Mouse (Mus musculus) lung, adult 2 months (tissue): ENCODE measurements at regions not wholly inside any gene's neighbourhood (a gene's known extent, or its start where the extent isn't known, plus 50 kb on each side); places are given as distances from the start of the nearest gene placed in this dataset.

ENCODE experiments used
- DNase-seq: peaks from one replicate; pipeline ENCODE4 v3.0.0; 2022
- H3K4me1 ChIP-seq: fragments of 200-500 bp; 2 replicates; pipeline ENCODE4 v1.6.1; 2011; ENCODE audit warnings: low read length; ENCODE audit not compliant: control insufficient read depth, insufficient read depth
- H3K4me3 ChIP-seq: fragments of 200-500 bp; replicated peaks from 2 replicates; pipeline ENCODE3; 2011; ENCODE audit warnings: low read depth, mild to moderate bottlenecking, control low read depth, low read length; ENCODE audit errors: extremely low read depth
- CTCF ChIP-seq: fragments of 200-500 bp; IDR thresholded peaks from 2 replicates; pipeline ENCODE4 v1.5.1; 2011; ENCODE audit warnings: mild to moderate bottlenecking, low read length, control low read depth; ENCODE audit not compliant: insufficient read depth
- POLR2A ChIP-seq: fragments of 200-500 bp; IDR thresholded peaks from 2 replicates; pipeline ENCODE4 v1.6.1; 2011; ENCODE audit warnings: low read depth, mild to moderate bottlenecking, control low read depth, low read length, borderline replicate concordance; ENCODE audit errors: extremely low read depth
- WGBS: fragments of 180-500 bp; shearing (Covaris S2); methylation state at CpG from one replicate; pipeline ENCODE4 v1.1.7; 2018; 5-methylcytosine and 5-hydroxymethylcytosine counted together

DNA sequence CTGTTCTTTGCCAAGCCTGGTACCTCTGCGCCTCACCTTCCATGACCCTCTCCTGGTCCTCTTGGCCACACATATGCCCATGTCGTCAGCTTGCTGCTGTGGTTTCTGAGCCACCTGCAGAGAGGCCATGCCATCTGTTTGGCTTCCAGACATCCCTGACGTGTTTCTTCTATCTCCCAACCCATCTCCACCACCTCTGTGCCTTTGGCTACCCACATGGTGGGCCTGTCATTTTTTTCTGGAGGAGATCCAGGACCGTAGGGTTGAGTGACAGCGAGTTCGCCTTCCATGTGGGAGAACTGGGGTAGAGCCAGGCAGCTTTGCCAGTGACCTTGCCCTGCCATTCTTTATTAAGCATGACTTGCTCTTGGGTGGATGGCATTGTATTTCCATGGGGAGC lies 278.4 kb upstream of the Thsd7b start:
- WGBS = 76% methylated on average over 6 of the region's 6 CpGs
- TF ChIP-seq CTCF (no peak), POLR2A (no peak)
- H3K4me3 ChIP-seq = no peak overlapping the region
- DNase-seq = no peak
- H3K4me1 ChIP-seq = no peaks in the 10 kb centered on the region

DNA sequence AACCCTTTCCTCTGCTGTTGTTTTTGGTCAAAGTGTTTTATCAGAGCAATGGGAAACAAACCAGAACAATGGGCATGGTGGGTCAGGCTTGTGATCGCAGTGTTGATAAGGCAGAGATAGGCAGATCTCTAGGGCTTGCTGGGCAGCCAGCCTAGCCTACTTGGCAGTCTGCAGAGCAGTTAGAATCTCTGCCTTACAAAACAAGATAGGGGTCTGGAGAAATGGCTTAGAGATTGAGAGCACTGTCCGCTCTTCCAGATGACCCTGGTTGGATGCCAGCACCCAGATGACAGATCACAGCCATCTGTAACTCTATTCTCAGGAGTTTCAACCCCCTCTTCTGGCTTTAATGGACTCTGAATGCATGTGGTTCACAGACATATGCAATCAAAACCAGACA lies 289.7 kb upstream of the Thsd7b start:
- no peak overlapping the region for H3K4me3 ChIP-seq
- TF ChIP-seq POLR2A (no peak), CTCF (no peak)
- no peak for DNase-seq
- WGBS = 50% methylated on average over 2 of the region's 2 CpGs
- no peaks in the 10 kb centered on the region for H3K4me1 ChIP-seq

DNA sequence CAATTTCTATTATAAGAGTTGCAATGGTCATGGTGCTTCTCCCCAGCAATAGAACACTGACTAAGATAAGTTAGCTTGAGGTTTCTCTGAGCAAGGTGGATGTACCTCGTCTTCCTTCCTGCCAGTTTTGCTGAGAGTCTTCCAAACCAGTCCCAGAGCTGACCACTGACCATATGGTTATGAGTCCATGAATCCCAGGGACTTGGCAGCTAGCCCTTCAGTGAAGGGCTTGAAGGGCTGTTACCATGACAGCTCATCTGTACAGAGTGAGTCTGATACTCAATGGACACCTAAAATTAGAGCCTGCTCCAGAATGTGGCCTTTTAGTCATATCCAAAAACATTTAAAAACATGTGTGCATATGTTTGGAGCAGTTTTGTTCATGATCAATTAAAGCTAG lies 297.5 kb upstream of the Thsd7b start:
- 68% methylated on average over 1 of the region's 1 CpGs for WGBS
- no peak for DNase-seq
- H3K4me3 ChIP-seq = no peak overlapping the region
- H3K4me1 ChIP-seq = no peaks in the 10 kb centered on the region
- TF ChIP-seq CTCF (no peak), POLR2A (no peak)

DNA sequence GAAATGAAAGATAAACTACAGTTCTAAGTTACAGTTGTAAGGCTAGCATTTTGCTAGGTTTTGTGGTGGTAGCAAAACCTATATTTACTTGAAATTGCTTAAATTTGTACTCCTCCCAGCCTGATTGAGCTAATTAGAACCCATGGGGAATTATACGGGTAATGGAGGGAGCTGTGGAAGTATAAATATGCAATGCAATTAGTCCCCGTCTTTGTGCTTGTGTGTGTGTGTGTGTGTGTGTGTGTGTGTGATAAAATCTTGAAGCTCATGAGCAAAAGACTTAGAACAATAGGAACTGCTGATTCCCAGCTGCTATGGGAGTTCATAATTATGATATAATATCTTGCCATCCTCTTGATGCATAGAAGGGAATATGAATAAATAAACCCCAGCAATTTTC lies 321.7 kb upstream of the Thsd7b start:
- Histone ChIP-seq H3K4me3 (no peak overlapping the region), H3K4me1 (no peaks in the 10 kb centered on the region)
- DNase-seq = no peak
- 69% methylated on average over 2 of the region's 2 CpGs for WGBS
- TF ChIP-seq CTCF = no peak
- no peak for TF ChIP-seq POLR2A

DNA sequence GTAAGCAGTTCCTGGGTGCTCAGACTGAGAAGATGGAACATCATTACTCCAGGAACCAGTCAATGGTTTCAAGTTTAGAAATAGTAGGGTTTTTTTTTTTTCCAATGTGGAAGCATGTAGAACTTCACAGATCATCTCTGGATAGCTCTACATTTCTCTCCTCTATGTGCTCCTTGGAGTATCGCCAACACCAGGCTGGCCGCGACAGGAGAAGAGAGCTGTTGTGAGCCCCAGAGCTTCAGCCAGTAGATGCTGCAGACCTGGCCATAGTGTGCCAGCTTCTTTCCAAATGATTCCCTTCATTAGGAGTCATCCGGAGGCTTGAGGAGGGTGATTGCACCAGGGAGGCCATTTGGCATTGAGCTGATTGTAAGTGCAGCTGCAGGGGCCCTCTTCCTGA lies 322.6 kb upstream of the Thsd7b start:
- Histone ChIP-seq H3K4me3 (no peak overlapping the region), H3K4me1 (no peaks in the 10 kb centered on the region)
- TF ChIP-seq CTCF = no peak
- no peak for TF ChIP-seq POLR2A
- 76% methylated on average over 4 of the region's 4 CpGs for WGBS
- no peak for DNase-seq

DNA sequence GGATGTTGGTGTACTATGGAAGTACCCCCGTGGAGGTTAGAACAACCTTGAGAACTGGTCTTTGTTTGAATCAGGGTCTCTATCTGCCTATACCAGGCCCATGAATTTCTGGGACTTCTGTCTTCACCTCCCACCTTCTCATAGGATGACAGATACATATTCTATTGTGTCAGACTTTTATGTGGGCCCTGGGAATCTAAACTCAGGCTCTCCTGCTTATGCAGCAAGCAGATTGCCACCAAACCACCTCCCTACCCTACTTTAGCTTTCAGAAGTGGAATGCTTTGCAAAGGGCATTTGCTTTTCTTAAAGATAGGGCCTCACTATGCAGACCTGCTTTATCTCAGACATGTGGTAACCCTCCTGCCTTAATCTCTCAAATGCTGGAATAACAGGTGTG lies 322.7 kb upstream of the Cxcr4 start:
- H3K4me3 ChIP-seq = no peak overlapping the region
- DNase-seq = no peak
- H3K4me1 ChIP-seq = no peaks in the 10 kb centered on the region
- TF ChIP-seq CTCF = no peak
- no peak for TF ChIP-seq POLR2A
- WGBS = 69% methylated on average over 1 of the region's 1 CpGs

DNA sequence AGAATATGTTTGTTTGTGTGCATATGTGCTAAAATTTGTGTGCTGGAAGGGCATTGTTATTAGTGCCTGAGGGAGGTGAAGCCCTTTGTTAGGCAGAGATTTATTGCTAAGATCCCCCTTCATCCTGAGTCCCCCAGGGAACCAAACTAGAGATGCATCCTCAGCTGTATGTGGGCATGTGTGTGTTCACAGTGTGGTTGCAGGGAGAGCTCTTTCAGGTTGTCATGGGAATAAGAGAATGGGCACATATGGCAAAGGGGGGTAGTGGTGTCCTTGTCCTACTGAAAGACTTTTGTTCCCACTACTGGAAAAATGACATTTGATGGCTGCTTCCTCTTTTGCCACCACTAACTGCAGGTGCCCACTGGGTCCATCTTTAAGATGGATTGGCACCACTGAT lies 320.4 kb upstream of the Cxcr4 start:
- no peak for DNase-seq
- Histone ChIP-seq H3K4me1 (no peaks in the 10 kb centered on the region), H3K4me3 (no peak overlapping the region)
- TF ChIP-seq CTCF = no peak
- TF ChIP-seq POLR2A = no peak

DNA sequence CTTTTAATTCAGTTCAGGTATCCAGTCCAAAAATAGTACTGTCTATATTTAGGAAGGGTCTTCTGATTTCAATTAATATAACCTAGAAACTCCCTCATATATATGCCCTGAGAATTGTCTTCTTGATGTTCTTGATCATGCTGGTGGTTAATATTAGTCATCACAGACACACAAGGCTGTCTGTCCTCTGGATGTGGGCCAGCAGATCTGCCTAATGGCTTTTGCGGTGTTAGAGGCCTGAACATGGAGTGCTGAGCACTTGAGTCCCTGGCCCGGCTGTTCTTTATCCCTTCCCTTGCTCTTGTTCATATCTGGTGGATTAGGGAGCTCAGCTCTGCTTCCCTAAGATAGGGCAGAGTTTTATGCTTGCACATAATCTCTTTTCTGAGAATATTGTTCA lies 315.5 kb upstream of the Cxcr4 start:
- TF ChIP-seq POLR2A = no peak
- Histone ChIP-seq H3K4me3 (no peak overlapping the region), H3K4me1 (no peaks in the 10 kb centered on the region)
- no peak for DNase-seq
- WGBS = 69% methylated on average over 2 of the region's 2 CpGs

DNA sequence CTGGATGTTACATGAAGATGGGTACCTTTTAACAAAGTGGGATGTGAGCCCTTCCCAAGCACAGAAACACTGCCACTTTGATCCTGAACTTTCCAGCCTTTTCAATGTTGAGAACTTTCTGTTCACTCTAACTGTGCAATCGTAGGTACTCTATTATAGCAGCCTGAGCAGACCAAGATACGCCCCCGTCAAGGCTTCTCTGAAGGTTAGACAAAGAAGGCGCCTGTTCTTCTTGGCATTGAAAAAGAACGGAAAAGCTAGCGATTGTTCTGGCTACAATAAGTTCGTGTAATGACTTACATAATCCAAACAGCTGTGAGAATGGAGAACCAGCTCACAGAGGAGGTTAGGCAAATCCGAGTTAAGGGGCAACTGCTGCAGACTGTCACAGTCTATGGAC lies 305.9 kb upstream of the Cxcr4 start:
- no peak for DNase-seq
- WGBS = 64% methylated on average over 8 of the region's 8 CpGs
- Histone ChIP-seq H3K4me1 (no peaks in the 10 kb centered on the region), H3K4me3 (no peak overlapping the region)
- TF ChIP-seq POLR2A = no peak
- TF ChIP-seq CTCF = no peak

DNA sequence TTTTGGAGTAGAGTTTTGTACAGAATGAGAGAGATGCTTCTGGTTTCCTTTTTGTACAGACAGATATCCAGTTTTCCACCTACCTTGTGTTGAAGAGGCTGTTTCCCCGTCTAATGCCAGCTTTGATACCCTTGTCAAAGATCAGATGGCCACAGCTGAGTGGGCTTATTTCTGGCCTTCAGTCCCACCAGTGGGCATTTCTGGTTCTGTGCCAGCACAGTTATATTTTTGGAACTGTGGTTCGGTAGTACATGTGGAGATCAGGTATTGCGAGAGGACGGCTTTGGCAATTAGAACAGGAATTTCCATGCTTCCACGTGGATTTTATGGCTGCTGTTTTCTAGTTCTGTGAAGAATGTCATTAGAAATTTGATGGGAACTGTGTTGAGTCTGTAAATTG lies 302.5 kb upstream of the Cxcr4 start:
- no peak for DNase-seq
- TF ChIP-seq CTCF (no peak), POLR2A (no peak)

DNA sequence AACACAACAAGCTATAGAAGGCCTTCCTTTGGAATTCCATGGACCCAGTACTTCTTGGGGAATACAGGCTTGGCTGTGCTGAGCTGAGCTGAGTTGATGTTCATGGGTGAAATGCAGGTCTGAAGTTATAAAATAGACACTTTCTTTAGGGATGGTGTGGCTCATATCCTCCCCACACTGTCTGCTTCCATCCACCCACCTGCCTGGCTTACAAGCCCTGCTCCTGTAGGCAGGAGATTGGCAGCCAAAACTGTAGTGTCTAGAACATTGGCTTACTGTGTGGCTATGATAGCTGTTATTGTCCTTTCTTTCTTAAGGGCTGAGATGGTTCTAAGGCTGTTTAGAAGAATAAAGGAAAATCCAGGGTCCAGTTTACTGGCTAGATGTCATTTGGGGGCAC lies 286.2 kb upstream of the Cxcr4 start:
- Histone ChIP-seq H3K4me3 (no peak overlapping the region), H3K4me1 (no peaks in the 10 kb centered on the region)
- DNase-seq = no peak
- no peak for TF ChIP-seq CTCF
- TF ChIP-seq POLR2A = no peak

More for the DNA sequence above, 302.5 kb upstream of the Cxcr4 start:
- 78% methylated on average over 5 of the region's 5 CpGs for WGBS
- no peak overlapping the region for H3K4me3 ChIP-seq
- H3K4me1 ChIP-seq = no peaks in the 10 kb centered on the region
